Mouse (Mus musculus) retina, adult 2 months (tissue): ENCODE data around the gene Klhl34.

ENCODE experiments used
- DNase-seq: peaks from one replicate; pipeline ENCODE4 v3.0.0-alpha.2; 2012; ENCODE audit warnings: low read depth, low spot score

Gene Klhl34

DNA sequence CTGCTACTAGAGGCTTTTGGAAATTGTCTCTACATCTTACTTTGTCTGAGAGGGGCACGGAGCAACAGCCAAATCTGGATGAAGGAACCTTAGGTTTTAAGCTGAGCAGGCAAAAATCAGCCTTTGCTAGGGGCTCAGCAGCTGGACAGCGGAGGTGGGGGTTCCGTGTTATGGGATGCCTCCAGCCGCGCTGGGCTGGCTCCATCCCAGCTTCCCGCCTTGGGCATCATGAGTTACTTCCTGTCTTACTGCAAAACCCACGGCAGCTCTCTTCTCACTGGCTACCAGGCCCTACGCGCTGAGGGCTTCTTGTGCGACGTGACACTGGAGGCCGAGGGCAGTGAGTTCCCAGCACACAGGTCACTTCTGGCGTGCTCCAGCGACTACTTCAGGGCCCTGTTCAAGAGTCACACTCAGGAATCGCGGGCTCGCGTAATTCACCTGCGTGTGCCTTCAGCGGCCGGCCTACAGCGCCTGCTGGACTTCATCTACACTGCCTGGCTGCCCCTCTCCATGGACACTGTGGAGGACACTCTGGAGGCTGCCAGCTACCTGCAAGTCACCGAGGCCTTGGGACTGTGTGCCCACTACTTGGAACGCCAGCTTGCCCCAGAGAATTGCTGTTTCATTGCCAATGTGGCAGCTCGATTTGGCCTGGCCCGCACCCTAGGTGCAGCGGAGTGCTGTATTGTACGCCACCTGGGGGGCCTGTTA lies at the start of gene Klhl34:
Gene Klhl34 (plus strand): TSS at position 229 of the 714 bp plus-strand sequence.
- DNase-seq, result no peak

DNA sequence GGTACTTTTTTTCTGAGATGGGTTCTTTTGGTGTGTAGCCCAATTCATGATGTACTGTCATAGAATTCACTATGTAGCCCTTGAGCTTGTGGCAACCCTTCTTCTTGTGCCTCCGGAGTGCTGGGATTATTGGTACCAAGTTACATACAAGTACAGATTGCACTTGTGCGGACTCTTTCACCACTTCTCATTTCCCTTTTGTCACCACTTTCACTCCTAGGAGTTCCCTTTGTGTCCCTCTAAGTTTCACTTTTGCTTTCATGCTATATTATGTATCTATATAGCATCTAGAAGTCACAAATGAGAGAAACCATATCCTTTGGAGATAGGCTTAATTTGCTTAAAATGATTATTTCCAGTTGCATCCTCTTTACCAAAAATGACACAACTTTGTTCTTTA lies 16.6 kb upstream of the Klhl34 start:
- DNase-seq, result no peak

DNA sequence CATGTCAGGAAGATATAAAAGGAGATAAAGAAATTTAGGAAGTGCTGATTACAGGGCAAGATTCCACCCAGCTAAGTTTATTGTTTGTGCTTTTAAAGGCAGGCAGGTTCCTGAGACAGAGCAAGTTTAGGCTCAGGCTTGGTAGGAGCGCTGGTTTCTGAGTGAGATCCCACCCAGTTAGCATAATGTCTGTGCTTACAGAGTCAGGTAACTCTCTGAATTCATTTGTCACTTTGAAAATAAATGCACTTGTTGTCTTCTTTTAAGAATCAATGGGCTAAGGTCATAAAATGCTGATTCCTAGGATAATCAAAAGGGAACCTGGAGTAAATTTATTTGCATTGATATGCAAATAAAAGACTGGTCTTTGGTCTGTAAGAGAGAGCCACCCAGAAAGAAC lies 8.5 kb upstream of the Klhl34 start:
- no peak for DNase-seq

DNA sequence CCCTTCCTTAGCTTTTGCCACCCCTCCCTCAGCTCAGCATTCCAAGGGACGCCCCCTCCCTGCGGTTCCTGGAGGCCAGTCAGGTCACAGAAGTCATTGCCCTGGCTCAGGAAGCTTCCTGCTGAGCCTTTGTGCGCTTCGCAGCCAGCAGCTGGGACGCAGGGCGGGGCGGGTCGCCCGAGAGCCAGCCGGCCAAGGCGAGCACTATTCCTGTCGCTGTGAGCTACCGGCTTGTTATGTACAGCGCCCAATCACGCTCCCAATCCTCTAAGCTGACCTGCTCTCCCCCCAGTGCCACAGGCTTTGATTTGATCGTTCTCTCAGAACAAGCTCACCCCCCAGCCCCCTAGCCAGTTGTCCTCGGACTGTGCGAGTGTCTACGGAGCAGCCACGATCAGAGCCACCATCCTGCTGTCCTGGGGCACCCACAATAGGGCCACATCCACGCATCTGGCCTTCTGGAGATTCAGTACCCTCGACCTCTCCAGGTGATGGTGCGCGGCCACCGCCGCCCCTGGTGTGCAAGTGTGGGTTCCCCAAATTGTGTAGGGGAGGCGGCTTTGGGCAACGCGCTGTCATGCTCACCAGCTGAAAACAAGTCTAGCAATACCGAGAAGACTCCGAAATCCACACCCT lies 546 bp upstream of the Klhl34 start:
- DNase-seq, result peak; percentile 3

DNA sequence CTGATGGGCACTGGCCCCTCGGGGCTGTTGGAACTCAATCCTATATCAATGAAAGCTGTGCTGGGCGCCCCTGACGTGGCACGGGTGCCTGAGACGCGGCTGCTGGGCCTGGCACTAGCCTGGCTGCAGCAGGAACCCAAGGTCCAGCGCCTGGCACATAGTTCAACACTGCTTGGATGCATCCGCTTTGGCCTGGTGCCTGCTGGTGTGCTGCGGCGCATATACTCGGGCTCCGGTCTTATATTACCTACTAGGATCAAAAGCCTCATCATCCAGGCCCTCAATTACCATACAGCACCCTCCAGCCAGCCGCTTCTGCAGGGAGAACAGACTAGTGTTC lies 656 bp downstream of the Klhl34 start:
- no peak for DNase-seq

DNA sequence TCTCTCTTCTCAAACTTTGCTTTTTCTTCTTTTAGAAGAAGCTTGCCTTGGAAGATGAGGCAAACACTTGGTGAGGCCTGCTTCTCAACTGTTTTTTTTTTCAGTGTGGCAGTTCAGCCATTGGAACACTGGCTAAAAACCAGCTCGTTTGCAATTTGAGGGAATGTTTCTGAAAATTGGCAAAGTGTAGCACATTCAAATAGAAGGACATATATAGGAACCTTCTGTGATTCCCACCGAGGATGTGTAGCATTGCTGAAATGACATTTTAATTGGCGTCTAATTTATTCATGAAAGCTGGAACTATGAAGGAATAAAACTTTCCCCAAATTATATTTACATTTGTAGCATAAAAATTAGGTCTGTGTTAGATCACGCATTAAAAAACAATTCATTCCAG lies 11.7 kb downstream of the Klhl34 start:
- DNase-seq, result no peak
